Mouse (Mus musculus) heart, postnatal 10 days (tissue): ENCODE measurements around the gene 6330403K07Rik. TPM values are rescaled to one million over a fixed set of nuclear protein-coding genes. Genes with fewer than 3 reads are reported as not detected.

Source experiments
- DNase-seq, 2 experiments: peaks; one replicate each; pipeline ENCODE4 v3.0.0; 2021
- intact Hi-C: fragments of 180-260 bp; cut with DNase I; formaldehyde crosslinking; loops from one replicate; pipeline ENCODE4 v1.15.1; 2025
- total RNA-seq, 2 experiments: library from RNA; stranded (reverse); gene quantifications; 2 replicates each; pipeline ENCODE4 v1.2.3; 2021

6330403K07Rik gene
- total RNA-seq, result 1 to 10 TPM; 1.7 to 2.0 TPM

GRCm38 (mm10) chr11:71033163-71033761 lies at the start of gene 6330403K07Rik:
Gene 6330403K07Rik, minus strand, starts transcription at chr11:71033513.
- intact Hi-C loops, result no loop called here

GRCm38 (mm10) chr11:71076342-71076741 lies 43.0 kb upstream of the 6330403K07Rik start:
- intact Hi-C loops, result no loop called here
- no peak for DNase-seq

More at GRCm38 (mm10) chr11:71033163-71033761, at the start of gene 6330403K07Rik:
- peak; percentile 30 to 32 for DNase-seq

GRCm38 (mm10) chr11:71052554-71052953 lies 19.2 kb upstream of the 6330403K07Rik start:
- intact Hi-C loops, result loop anchor here (5.0 kb wide), 1 partner anchor 70 kb away; the partner anchor contains the start of gene C1qbp
- peak; percentile 16 to 29 for DNase-seq

- DNase-seq, result no peak
- intact Hi-C loops, result no loop called here
These were observed 6.4 kb upstream of the 6330403K07Rik start for GRCm38 (mm10) chr11:71039526-71040298.

- DNase-seq, result peak in 1 of 2 experiments; percentile 4
- intact Hi-C loops, result no loop called here
These were observed 686 bp downstream of the 6330403K07Rik start for GRCm38 (mm10) chr11:71032491-71033162.

- intact Hi-C loops, result no loop called here
- DNase-seq, result no peak
These were observed 1.2 kb downstream of the 6330403K07Rik start for GRCm38 (mm10) chr11:71032070-71032469.

- intact Hi-C loops, result no loop called here
- DNase-seq, result no peak
These were observed 3.8 kb downstream of the 6330403K07Rik start for GRCm38 (mm10) chr11:71029403-71030118.

GRCm38 (mm10) chr11:71028280-71028679 lies 5.0 kb downstream of the 6330403K07Rik start:
- DNase-seq, result no peak
- intact Hi-C loops, result no loop called here

- intact Hi-C loops, result loop anchor here (2.0 kb wide), 1 partner anchor 15 kb away; the partner anchor contains the start of gene Dhx33
These were observed 13.9 kb downstream of the 6330403K07Rik start, which contains the start of the genes Mis12 and Derl2 for GRCm38 (mm10) chr11:71019201-71020068. Gene Mis12, plus strand, starts transcription at chr11:71019611. Gene Derl2, minus strand, starts transcription at chr11:71019841.

GRCm38 (mm10) chr11:71018416-71019200 lies 14.7 kb downstream of the 6330403K07Rik start:
- intact Hi-C loops, result loop anchor here (2.0 kb wide), 1 partner anchor 14 kb away; the partner anchor contains the start of gene Dhx33
- DNase-seq, result no peak

More at GRCm38 (mm10) chr11:71019201-71020068, 13.9 kb downstream of the 6330403K07Rik start, which contains the start of the genes Mis12 and Derl2:
- peak; percentile 99 for DNase-seq

- no peak for DNase-seq
- intact Hi-C loops, result no loop called here
These were observed 16.3 kb downstream of the 6330403K07Rik start for GRCm38 (mm10) chr11:71017051-71017450.

- intact Hi-C loops, result no loop called here
- no peak for DNase-seq
These were observed 20.6 kb downstream of the 6330403K07Rik start for GRCm38 (mm10) chr11:71012743-71013142.

GRCm38 (mm10) chr11:71008321-71008720 lies 25.0 kb downstream of the 6330403K07Rik start:
- peak; percentile 41 to 45 for DNase-seq
- intact Hi-C loops, result no loop called here

- no peak for DNase-seq
- intact Hi-C loops, result no loop called here
These were observed 25.5 kb downstream of the 6330403K07Rik start for GRCm38 (mm10) chr11:71007831-71008230.

GRCm38 (mm10) chr11:71007026-71007425 lies 26.3 kb downstream of the 6330403K07Rik start:
- DNase-seq, result no peak
- intact Hi-C loops, result no loop called here

GRCm38 (mm10) chr11:71005046-71005445 lies 28.3 kb downstream of the 6330403K07Rik start:
- intact Hi-C loops, result loop anchor here (2.0 kb wide), 1 partner anchor 14 kb away; the partner anchor contains the start of genes Derl2 and Mis12
- peak in 1 of 2 experiments; percentile 10 for DNase-seq

GRCm38 (mm10) chr11:71004316-71004773 lies 29.0 kb downstream of the 6330403K07Rik start, which contains the start of gene Dhx33:
Gene Dhx33, minus strand, starts transcription at chr11:71004437.
- peak; percentile 99 for DNase-seq
- intact Hi-C loops, result loop anchor here (2.0 kb wide), 1 partner anchor 14 kb away; the partner anchor contains the start of genes Derl2 and Mis12
